In genomic region chr2:73277709-73278075, GRCm38 (mm10) we compare ENCODE assay signal across 8 mouse cellular contexts. TPM values are rescaled to one million over a fixed set of nuclear protein-coding genes. Genes with fewer than 3 reads are reported as not detected.
A peak's percentile ranks its signal among the peaks of the same experiment; 100 is the strongest.
DNase-seq lines count a peak whose midpoint lies in the region; ATAC-seq and TF ChIP-seq lines count a peak whose summit lies in the region.

No protein-coding gene starts in this region.

- H3K4me3 ChIP-seq in left cerebral cortex, adult 2 months, result no peak overlapping the region
- peak overlapping the region; percentile 24; the same call in 1 of the 2 replicates for H3K4me3 ChIP-seq in cortical plate, adult 2 months (ENCODE audit: insufficient read depth, low read length)
- H3K4me3 ChIP-seq in midbrain, embryonic 14.5 days (replicated peaks; ENCODE audit: low read depth, low read length), result peak overlapping the region; percentile 20

- DNase-seq in left cerebral cortex, adult 2 months (ENCODE audit: extremely low spot score in 1 of 2, low spot score in 2 of 2), result peak in 1 of 2 experiments; percentile 23
- no peak for DNase-seq in left cerebral cortex, adult 9 months (ENCODE audit: low spot score in 2 of 2)
- peak; percentile 26 to 44 for DNase-seq in heart, postnatal 36 days
- DNase-seq in midbrain, embryonic 14.5 days, result peak; percentile 37
- DNase-seq in layer of hippocampus, adult 8-10 months (ENCODE audit: low spot score in 2 of 2), result no peak
- DNase-seq in ovary, postnatal 14 days (ENCODE audit: low spot score), result no peak
- no peak for DNase-seq in adipocyte (ENCODE audit: low spot score)

- no peak for TF ChIP-seq POLR2A in cortical plate, adult 2 months (IDR thresholded peaks at IDR 0.05; ENCODE audit: extremely low read depth, insufficient read depth, low read length)

- no peak for TF ChIP-seq CTCF in left cerebral cortex, adult 2 months (IDR thresholded peaks at IDR 0.05)
- TF ChIP-seq CTCF in cortical plate, adult 2 months (IDR thresholded peaks at IDR 0.05; ENCODE audit: extremely low read depth, insufficient read depth, low read length), result no peak

- no peaks in the 10 kb centered on the region for H3K36me3 ChIP-seq in midbrain, embryonic 14.5 days (ENCODE audit: control insufficient read depth, insufficient read depth, low read length)

- H3K9ac ChIP-seq in midbrain, embryonic 14.5 days (replicated peaks; ENCODE audit: low read length), result peak overlapping the region; percentile 30; the same call in 1 of the 2 replicates

- WGBS in midbrain, embryonic 14.5 days, result under 1% methylated on average over 18 of the region's 18 CpGs

- H3K4me1 ChIP-seq in cortical plate, adult 2 months (ENCODE audit: control insufficient read depth, insufficient read depth, low read length), result no peaks in the 10 kb centered on the region
- peaks cover 21% of the 10 kb centered on the region for H3K4me1 ChIP-seq in midbrain, embryonic 14.5 days (ENCODE audit: control insufficient read depth, insufficient read depth, low read length)

- intact Hi-C loops in left cerebral cortex, adult 2 months (cut with DNase I), result loop anchor here (1.0 to 10.0 kb wide), 12 partner anchors 110 to 1857 kb away; partner anchors contain the start of genes Cdca7, Evx2, Hoxd10 and Hoxd9
- intact Hi-C loops in heart, postnatal 36 days (cut with DNase I), result loop anchor here (1.0 to 10.0 kb wide), 6 partner anchors 110 to 1417 kb away; partner anchors contain the start of genes Hoxd10 and Hoxd9

- ATAC-seq in midbrain, embryonic 14.5 days (ENCODE audit: low FRiP score, low TSS enrichment), result no peak

- peak overlapping the region; percentile 28; the same call in 1 of the 2 replicates for H3K27ac ChIP-seq in left cerebral cortex, adult 2 months
- no peak overlapping the region for H3K27ac ChIP-seq in cortical plate, adult 2 months (ENCODE audit: insufficient read depth, low read length)
- peak overlapping the region; percentile 60 for H3K27ac ChIP-seq in midbrain, embryonic 14.5 days (replicated peaks; ENCODE audit: low read depth, low read length)

- peaks cover 69% of the 10 kb centered on the region for H3K27me3 ChIP-seq in midbrain, embryonic 14.5 days (ENCODE audit: control insufficient read depth, insufficient read depth, low read length)

- H3K4me2 ChIP-seq in midbrain, embryonic 14.5 days (ENCODE audit: low read length), result peak overlapping the region; percentile 40

- H3K9me3 ChIP-seq in midbrain, embryonic 14.5 days (ENCODE audit: control insufficient read depth, low read length), result no peaks in the 10 kb centered on the region

RNA-seq across cellular contexts. Expression of gene Sp9, which starts 6.0 kb away (rescaled TPM):
- 1 to 10 TPM; 2.7 to 4.0 TPM for total RNA-seq in left cerebral cortex, adult 2 months (2021)
- 1.3 and 2.3 TPM in 2 replicates for polyA plus RNA-seq in cortical plate, adult 2 months (2012; rRNA removed)
- total RNA-seq in heart, postnatal 36 days (2021), result not detected
- polyA plus RNA-seq in midbrain, embryonic 14.5 days (2014; fragmentation: Nextera tagmentation; extraction: Ambion mirVana), result 2.2 and 2.8 TPM in 2 replicates
- total RNA-seq in layer of hippocampus, adult 8-10 months (2022), result 1 to 10 TPM; 3.1 to 3.4 (median 3.1) TPM

RNA-seq across cellular contexts. Expression of gene Scrn3, which starts 34.7 kb away (rescaled TPM):
- total RNA-seq in left cerebral cortex, adult 2 months (2021), result 10 to 100 TPM; 17.8 to 19.5 TPM
- 22.8 and 24.8 TPM in 2 replicates for polyA plus RNA-seq in cortical plate, adult 2 months (2012; rRNA removed)
- total RNA-seq in heart, postnatal 36 days (2021), result 10 to 100 TPM; 23.2 to 24.3 TPM
- polyA plus RNA-seq in midbrain, embryonic 14.5 days (2014; fragmentation: Nextera tagmentation; extraction: Ambion mirVana), result 4.2 and 7.9 TPM in 2 replicates
- 10 to 100 TPM; 23.6 to 30.7 (median 26.9) TPM for total RNA-seq in layer of hippocampus, adult 8-10 months (2022)

RNA-seq across cellular contexts. Expression of gene Cir1, which starts 34.8 kb away (rescaled TPM):
- 10 to 100 TPM; 26.3 to 27.1 TPM for total RNA-seq in left cerebral cortex, adult 2 months (2021)
- polyA plus RNA-seq in cortical plate, adult 2 months (2012; rRNA removed), result 26.7 and 29.2 TPM in 2 replicates
- 10 to 100 TPM; 18.1 to 20.5 TPM for total RNA-seq in heart, postnatal 36 days (2021)
- polyA plus RNA-seq in midbrain, embryonic 14.5 days (2014; fragmentation: Nextera tagmentation; extraction: Ambion mirVana), result 26.4 and 30.1 TPM in 2 replicates
- total RNA-seq in layer of hippocampus, adult 8-10 months (2022), result 10 to 100 TPM; 26.6 to 32.4 (median 30.2) TPM

RNA-seq across cellular contexts. Expression of gene Ola1, which starts 59.0 kb away (rescaled TPM):
- total RNA-seq in left cerebral cortex, adult 2 months (2021), result 100 to 1,000 TPM in 1 of 2 experiments, 10 to 100 TPM in 1; 96.9 to 102 TPM
- 69.6 and 70.5 TPM in 2 replicates for polyA plus RNA-seq in cortical plate, adult 2 months (2012; rRNA removed)
- total RNA-seq in heart, postnatal 36 days (2021), result 10 to 100 TPM; 42.9 to 44.6 TPM
- 85.3 and 91.9 TPM in 2 replicates for polyA plus RNA-seq in midbrain, embryonic 14.5 days (2014; fragmentation: Nextera tagmentation; extraction: Ambion mirVana)
- total RNA-seq in layer of hippocampus, adult 8-10 months (2022), result 100 to 1,000 TPM; 109 to 114 (median 110) TPM

Comparison
In these comparisons a context has a peak if more than half of its experiments do, and no peak if none do; other contexts are left out.
1. DNase-seq: peak in heart, postnatal 36 days (2 of 2) and midbrain, embryonic 14.5 days (single experiment); none in left cerebral cortex, adult 9 months (0 of 2), layer of hippocampus, adult 8-10 months (0 of 2), ovary, postnatal 14 days (single experiment) and adipocyte (single experiment).